Mouse (Mus musculus) ES-E14 (cell line): ENCODE measurements at regions not wholly inside any gene's neighbourhood (a gene's known extent, or its start where the extent isn't known, plus 50 kb on each side); places are given as distances from the start of the nearest gene placed in this dataset.

Experiments used
- DNase-seq: peaks from one replicate; pipeline ENCODE4 v3.0.0-alpha.2; 2013; ENCODE audit warnings: low read depth, low spot score
- H3K27ac ChIP-seq: 2 replicates; pipeline ENCODE4 v1.5.1; 2012; ENCODE audit warnings: low read depth, mild to moderate bottlenecking, low read length, moderate library complexity, mixed read lengths; ENCODE audit not compliant: poor library complexity, insufficient read depth, severe bottlenecking
- H3K36me3 ChIP-seq: 2 replicates; pipeline ENCODE4 v1.6.1; 2012; ENCODE audit warnings: mild to moderate bottlenecking, low read length, moderate library complexity, mixed read lengths; ENCODE audit not compliant: control insufficient read depth, poor library complexity, insufficient read depth, severe bottlenecking
- H3K4me1 ChIP-seq, 2 experiments: fragments of 150-350 bp in 1 of 2; sonication (generic) in 1 of 2; 2 replicates each; pipeline ENCODE4 v1.6.1; 2012; ENCODE audit warnings: low read length in 2 of 2, mild to moderate bottlenecking in 1 of 2, mixed read lengths in 1 of 2; ENCODE audit not compliant: control insufficient read depth in 2 of 2, insufficient read depth in 2 of 2, poor library complexity in 1 of 2
- H3K4me3 ChIP-seq, 2 experiments: fragments of 150-350 bp in 1 of 2; sonication (generic) in 1 of 2; 2 replicates each; pipeline ENCODE4 v1.5.1; 2012; ENCODE audit warnings: low read length in 2 of 2, low read depth in 1 of 2, mild to moderate bottlenecking in 1 of 2, mixed read lengths in 1 of 2; ENCODE audit not compliant: insufficient read depth in 1 of 2, poor library complexity in 1 of 2, severe bottlenecking in 1 of 2
- H3K9ac ChIP-seq: 2 replicates; pipeline ENCODE4 v1.6.1; 2012; ENCODE audit warnings: low read depth, mild to moderate bottlenecking, low read length, mixed read lengths; ENCODE audit not compliant: poor library complexity, insufficient read depth, severe bottlenecking
- H3K9me3 ChIP-seq: fragments of 150-350 bp; sonication (generic); 2 replicates; pipeline ENCODE4 v1.6.1; 2012; ENCODE audit warnings: low read depth, mild to moderate bottlenecking, low read length; ENCODE audit not compliant: control insufficient read depth, insufficient read depth
- CHD2 ChIP-seq: IDR thresholded peaks from 2 replicates; pipeline ENCODE4 v1.6.1; 2014; ENCODE audit warnings: mild to moderate bottlenecking, low read depth, low read length, inconsistent platforms
- HCFC1 ChIP-seq: IDR thresholded peaks from 2 replicates; pipeline ENCODE4 v1.6.1; 2012; ENCODE audit warnings: low read length, inconsistent platforms, borderline replicate concordance; ENCODE audit not compliant: insufficient read depth
- MAFK ChIP-seq: IDR thresholded peaks from 2 replicates; pipeline ENCODE4 v1.6.1; 2014; ENCODE audit warnings: mild to moderate bottlenecking, low read depth, low read length, inconsistent platforms; ENCODE audit not compliant: insufficient read depth
- ZC3H11A ChIP-seq: IDR thresholded peaks from 2 replicates; pipeline ENCODE4 v1.6.1; 2012; ENCODE audit warnings: low read depth, mild to moderate bottlenecking, inconsistent platforms, low read length, borderline replicate concordance
- ZNF384 ChIP-seq: IDR thresholded peaks from 2 replicates; pipeline ENCODE4 v1.6.1; 2012; ENCODE audit warnings: low read depth, low read length, inconsistent platforms
- in situ Hi-C, 2 experiments: fragments of 600-800 bp; cut with MboI; formaldehyde crosslinking; loops; one replicate each; pipeline ENCODE4 v1.15.1; 2025; ENCODE audit warnings: low sequenced_read_pairs in 2 of 2, inconsistent platforms in 1 of 2; ENCODE audit not compliant: unreplicated experiment in 2 of 2

- TF ChIP-seq ZNF384 (no peak), MAFK (no peak), HCFC1 (no peak)
- no peak overlapping the region for H3K9ac ChIP-seq
- in situ Hi-C loops: no loop called here
- no peaks in the 10 kb centered on the region for H3K4me1 ChIP-seq
- H3K27ac ChIP-seq: no peak overlapping the region
- no peaks in the 10 kb centered on the region for H3K36me3 ChIP-seq
- no peaks in the 10 kb centered on the region for H3K9me3 ChIP-seq
- no peak for DNase-seq
- H3K4me3 ChIP-seq: no peak overlapping the region
Observed at GRCm38 (mm10) chr13:31312772-31313171, 243.2 kb upstream of the Foxq1 start.

GRCm38 (mm10) chr13:31313821-31314220 lies 242.1 kb upstream of the Foxq1 start:
- H3K9me3 ChIP-seq: no peaks in the 10 kb centered on the region
- no peak overlapping the region for H3K9ac ChIP-seq
- in situ Hi-C loops: no loop called here
- H3K4me3 ChIP-seq: no peak overlapping the region
- H3K27ac ChIP-seq: no peak overlapping the region
- no peak for DNase-seq
- H3K4me1 ChIP-seq: no peaks in the 10 kb centered on the region
- no peaks in the 10 kb centered on the region for H3K36me3 ChIP-seq
- TF ChIP-seq MAFK (no peak), ZNF384 (no peak), CHD2 (no peak), ZC3H11A (no peak), HCFC1 (no peak)

GRCm38 (mm10) chr13:31317066-31317465 lies 238.9 kb upstream of the Foxq1 start:
- in situ Hi-C loops: no loop called here
- no peak for DNase-seq
- no peak overlapping the region for H3K9ac ChIP-seq
- no peaks in the 10 kb centered on the region for H3K4me1 ChIP-seq
- no peaks in the 10 kb centered on the region for H3K36me3 ChIP-seq
- no peak overlapping the region for H3K4me3 ChIP-seq
- no peak for TF ChIP-seq ZNF384
- TF ChIP-seq CHD2: no peak
- TF ChIP-seq ZC3H11A: no peak
- no peak for TF ChIP-seq HCFC1
- TF ChIP-seq MAFK: no peak
- H3K27ac ChIP-seq: no peak overlapping the region
- no peaks in the 10 kb centered on the region for H3K9me3 ChIP-seq

GRCm38 (mm10) chr13:31318008-31318407 lies 237.9 kb upstream of the Foxq1 start:
- no peaks in the 10 kb centered on the region for H3K4me1 ChIP-seq
- no peaks in the 10 kb centered on the region for H3K9me3 ChIP-seq
- no peaks in the 10 kb centered on the region for H3K36me3 ChIP-seq
- in situ Hi-C loops: no loop called here
- H3K9ac ChIP-seq: no peak overlapping the region
- no peak for DNase-seq
- H3K4me3 ChIP-seq: no peak overlapping the region
- TF ChIP-seq ZNF384 (no peak), CHD2 (no peak), MAFK (no peak), ZC3H11A (no peak), HCFC1 (no peak)
- H3K27ac ChIP-seq: no peak overlapping the region

GRCm38 (mm10) chr13:31321411-31321810 lies 234.5 kb upstream of the Foxq1 start:
- no peak overlapping the region for H3K9ac ChIP-seq
- no peaks in the 10 kb centered on the region for H3K9me3 ChIP-seq
- no peaks in the 10 kb centered on the region for H3K36me3 ChIP-seq
- no peak overlapping the region for H3K4me3 ChIP-seq
- DNase-seq: peak; percentile 51
- TF ChIP-seq ZNF384 (no peak), CHD2 (no peak), HCFC1 (no peak), MAFK (no peak), ZC3H11A (no peak)
- no peaks in the 10 kb centered on the region for H3K4me1 ChIP-seq
- no peak overlapping the region; the same call in 1 of the 2 replicates for H3K27ac ChIP-seq
- in situ Hi-C loops: no loop called here
